Mouse (Mus musculus): ENCODE measurements around the gene Wdr24.
A peak's percentile ranks its signal among the peaks of the same experiment; 100 is the strongest.

The Wdr24 gene

DNA sequence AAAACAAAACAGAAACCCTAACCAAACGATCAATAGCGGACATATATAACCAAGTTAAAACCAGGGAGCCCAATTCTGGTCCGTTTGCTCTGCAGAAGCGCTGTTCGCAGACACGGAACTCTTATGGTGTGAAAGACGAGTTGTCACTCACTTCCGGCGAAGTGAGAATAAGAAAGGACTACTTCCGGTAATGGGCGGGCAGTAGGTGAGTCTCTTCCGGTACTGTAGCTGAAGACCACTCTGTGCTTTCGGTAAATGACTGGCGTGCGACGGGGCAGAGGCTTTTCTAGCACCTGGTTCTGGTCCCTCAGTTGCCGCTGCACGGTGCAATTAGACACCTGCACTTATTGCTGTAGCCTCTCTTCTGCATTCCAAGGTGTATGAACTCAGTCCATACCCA is at the start of gene Wdr24:
Gene Wdr24, plus strand, starts transcription at position 176 of the 400 bp plus-strand sequence.
- peak; percentile 71 to 72 for DNase-seq (ENCODE audit: low spot score in 2 of 2)

DNA sequence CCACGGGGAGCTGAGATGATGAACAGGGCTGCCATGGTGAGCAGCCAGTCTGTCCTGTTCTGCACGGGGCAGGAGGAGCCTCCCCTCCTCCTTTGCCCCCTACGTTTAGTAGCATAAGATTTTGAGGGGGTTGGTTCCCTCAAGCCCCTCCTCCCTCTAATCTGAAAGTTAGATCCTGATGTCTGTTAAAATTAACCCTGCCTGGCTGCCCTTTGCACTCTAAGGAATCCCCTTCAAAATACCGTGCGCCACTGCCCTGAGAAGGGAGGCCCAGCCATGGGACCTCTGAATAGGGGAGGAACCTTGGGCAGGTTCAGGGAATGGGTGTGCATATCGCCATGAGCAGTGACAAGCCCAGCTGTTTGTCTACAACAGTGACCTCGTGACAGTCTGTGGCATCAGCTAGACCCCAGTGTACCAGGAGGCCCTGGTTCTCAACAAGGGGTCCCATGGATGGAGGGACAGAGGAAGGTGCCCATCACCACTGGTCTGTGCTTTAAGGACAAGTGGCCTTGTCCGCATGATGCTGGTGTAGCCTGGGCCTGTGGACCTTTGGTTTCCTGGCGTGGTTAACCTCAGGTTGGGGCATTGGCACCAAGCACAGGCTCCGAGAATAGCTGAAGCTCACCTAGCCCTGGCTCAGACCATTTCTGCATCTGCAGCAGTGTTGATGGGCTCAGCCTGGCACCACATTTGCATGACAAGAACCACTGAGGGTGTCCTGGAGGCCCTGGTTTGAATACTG is 47.9 kb upstream of the Wdr24 start:
- no peak for DNase-seq (ENCODE audit: low spot score in 2 of 2)

DNA sequence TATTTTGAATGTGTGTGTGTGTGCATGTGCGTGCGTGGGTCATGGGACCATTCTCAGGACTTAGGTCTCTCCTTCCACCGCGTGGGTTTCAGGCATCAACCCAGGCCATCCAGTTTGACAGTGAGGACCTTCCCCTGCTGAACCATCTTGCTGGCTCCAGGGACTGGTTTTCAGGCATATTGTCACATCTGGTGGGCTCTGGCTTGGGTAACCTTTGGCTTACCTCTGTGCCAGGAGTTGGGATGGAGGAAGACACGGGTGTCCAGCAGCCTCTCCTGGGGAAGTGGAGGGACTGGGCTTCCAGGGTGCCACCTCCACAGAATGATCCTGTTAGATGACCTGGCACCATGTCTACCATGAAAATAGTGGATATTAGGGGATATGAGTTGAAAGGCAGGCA is 45.5 kb upstream of the Wdr24 start:
- no peak for DNase-seq (ENCODE audit: low spot score in 2 of 2)

- DNase-seq (ENCODE audit: low spot score in 2 of 2) = no peak
These were observed 42.1 kb upstream of the Wdr24 start for GRCm38 (mm10) chr17:25781339-25781738.

DNA sequence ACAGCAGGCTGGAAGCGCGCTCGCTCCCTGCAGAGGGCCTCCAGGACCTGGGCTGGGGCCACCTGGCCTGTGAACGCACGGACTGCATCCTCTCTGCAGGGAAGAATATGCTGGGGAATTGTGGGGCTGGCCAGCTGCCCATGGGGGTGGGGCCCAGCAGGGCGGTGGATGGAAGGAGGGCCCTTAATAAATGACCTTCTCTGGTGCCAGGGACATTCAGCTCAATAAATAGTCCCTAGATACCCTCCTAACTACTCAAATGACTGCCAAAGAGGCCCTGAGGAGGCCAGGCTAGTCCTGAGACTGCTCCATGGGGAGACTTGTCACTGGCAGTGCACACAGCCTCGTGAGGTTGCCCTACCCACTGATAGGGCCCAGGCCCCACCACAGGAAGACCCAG is 40.3 kb upstream of the Wdr24 start:
- DNase-seq (ENCODE audit: low spot score in 2 of 2) = no peak

DNA sequence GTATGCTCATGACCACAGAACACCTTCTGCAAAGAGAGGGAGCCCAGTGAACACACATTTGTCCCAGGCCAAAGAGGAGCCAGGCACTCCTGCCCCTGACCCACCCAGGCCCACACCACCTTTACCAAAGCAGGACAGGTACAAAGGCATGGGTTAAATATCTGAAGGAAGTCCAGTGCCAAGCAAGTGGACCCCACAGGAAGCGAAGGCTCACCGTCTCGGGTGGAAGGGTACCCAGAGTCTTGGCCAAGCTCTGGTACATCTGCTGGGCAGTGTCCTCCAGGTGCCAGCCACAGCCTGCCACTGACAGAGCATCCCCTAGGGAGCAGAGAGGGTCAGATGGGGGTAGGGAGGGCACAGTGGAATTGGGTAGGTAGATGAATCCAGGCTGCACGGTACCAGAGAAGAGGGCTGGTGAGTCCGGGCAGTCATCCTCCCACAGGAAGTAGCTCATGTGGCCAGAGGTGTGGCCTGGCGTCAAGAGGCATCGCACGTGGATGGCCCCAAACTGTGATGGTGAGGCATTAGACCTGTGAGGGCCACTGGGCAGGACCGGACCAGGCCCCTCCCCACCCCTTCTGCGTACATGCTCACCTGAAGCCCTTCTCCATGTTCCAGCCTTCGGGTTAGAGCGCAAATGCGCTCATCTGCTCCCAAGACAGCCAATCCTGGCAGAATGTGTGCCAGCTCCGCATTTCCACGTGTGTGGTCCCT is 39.4 kb upstream of the Wdr24 start:
- no peak for DNase-seq (ENCODE audit: low spot score in 2 of 2)

DNA sequence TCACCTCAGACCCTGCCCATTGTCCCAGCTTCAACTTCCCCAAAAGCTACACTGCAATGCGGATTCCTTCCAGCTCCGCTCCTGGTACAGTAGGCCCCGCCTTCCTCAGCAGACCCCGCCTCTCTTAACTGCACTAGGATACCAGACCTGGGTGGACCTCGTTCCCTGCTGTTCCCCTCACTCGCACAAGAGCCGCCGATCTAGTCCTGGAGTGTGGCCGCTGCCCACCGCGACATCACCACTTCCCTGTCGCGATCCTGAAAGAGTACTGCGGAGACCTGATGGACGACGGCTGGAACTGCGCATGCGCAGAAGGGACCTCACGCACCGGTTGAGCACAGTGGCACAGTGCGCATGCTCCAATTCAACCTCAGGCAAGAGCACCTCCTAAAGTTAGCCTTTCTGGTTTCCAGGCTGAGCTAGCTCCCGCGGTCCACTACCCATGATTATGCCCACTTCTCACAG is 38.1 kb upstream of the Wdr24 start, which contains the start of gene Haghl:
Gene Haghl, minus strand, starts transcription at position 393 of the 465 bp plus-strand sequence.
- DNase-seq (ENCODE audit: low spot score in 2 of 2) = peak; percentile 94

DNA sequence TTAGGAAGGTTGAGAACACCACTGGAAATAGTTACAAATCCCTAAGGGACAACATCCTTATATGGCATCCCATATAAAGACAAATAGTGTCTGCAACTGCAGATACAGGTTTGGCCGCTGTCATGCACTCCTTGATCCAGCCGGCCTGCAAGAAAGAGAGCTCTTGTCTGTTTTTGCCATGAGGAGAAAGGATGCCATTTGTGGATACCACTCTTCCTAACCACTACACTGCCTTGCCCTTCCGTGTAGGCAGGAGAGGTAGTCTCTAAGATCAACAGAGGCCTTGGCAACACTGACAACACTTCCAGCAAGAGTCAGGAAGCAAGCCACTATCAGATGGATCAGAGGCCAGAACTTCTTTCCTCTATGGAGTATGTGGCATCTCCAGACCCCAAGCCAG is 37.1 kb upstream of the Wdr24 start, which contains the start of gene Ccdc78:
Gene Ccdc78, plus strand, starts transcription at position 301 of the 400 bp plus-strand sequence.
- no peak for DNase-seq (ENCODE audit: low spot score in 2 of 2)

DNA sequence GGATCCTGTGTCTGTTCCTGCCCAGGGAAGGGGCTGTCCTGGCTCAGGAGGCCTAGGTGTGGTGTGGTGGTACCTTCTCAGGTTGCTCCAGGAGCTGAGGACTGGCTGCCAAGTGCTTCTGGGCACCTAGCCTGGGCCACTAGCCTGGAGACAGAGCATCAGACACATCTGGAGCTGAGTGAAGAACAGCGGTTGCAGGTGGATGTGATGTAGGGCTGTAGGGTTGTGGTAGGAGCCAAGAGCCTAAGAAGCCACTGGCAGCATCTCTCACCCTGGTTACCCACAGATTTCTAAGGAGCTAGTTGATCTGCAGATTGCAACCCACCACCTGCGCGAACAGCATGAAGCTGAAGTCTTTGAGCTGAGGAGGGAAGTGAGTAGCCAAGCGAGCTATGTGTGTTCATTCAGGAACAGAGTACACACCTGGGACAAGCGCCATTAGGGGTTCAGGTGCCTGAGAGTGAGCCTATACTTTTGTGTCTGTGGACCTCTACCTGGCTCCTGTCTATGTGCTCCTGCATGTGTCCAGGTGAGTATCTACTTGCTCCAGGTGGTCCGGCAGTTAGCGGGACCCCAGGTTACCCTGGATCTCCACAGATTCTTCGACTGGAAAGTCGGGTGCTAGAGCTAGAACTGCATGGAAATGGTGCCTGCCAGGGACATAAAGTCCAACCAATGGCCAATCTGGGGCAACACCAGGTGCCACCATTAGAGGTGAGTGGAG is 36.5 kb upstream of the Wdr24 start:
- DNase-seq (ENCODE audit: low spot score in 2 of 2) = no peak

GRCm38 (mm10) chr17:25791320-25791842 is 32.0 kb upstream of the Wdr24 start:
- no peak for DNase-seq (ENCODE audit: low spot score in 2 of 2)

- peak; percentile 81 to 84 for DNase-seq (ENCODE audit: low spot score in 2 of 2)
These were observed 31.4 kb upstream of the Wdr24 start for GRCm38 (mm10) chr17:25791843-25792527.

DNA sequence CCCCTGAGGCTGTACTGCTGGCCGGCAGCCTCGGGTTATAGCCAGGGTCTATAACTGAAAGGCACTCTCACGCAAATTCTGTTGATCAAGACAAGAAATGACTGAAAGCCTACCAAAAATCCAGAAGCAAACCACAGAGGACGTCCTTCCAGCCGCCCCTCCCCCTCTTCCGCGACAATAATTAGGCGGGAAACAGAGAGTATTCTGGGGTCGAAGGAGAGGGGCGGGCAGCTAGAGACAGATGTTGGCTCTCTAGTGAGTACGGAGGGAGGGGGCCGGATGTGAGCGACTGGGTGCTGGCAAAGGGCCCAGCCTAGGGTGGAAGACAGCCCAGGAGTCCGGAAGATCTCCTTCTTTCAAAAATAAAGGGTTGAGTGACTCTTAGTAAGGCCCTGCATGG is 30.8 kb upstream of the Wdr24 start, which contains the start of gene Fam173a:
Gene Fam173a, minus strand, starts transcription at position 287 of the 400 bp plus-strand sequence.
- peak; percentile 33 to 69 for DNase-seq (ENCODE audit: low spot score in 2 of 2)

DNA sequence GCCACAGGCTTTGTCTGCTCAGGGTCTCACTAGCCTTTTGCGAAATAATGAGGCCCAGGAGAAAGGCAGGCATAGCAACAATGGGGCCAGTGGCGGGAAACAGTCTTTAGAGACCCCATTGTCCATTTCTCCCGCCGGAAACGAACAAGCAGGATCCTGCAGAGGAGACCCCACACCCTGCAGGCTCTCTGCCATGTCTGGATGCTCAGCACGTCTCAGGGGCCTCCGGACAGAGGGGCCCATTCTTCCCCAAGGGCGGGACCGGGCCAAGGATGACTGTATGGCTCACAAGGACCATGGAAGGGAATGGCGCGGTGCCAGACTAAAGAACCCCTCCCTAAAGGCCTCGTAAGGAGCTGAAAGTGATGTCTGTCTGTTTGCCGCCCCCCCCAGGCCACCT is 29.2 kb upstream of the Wdr24 start:
- no peak for DNase-seq (ENCODE audit: low spot score in 2 of 2)

- DNase-seq (ENCODE audit: low spot score in 2 of 2) = no peak
These were observed 28.4 kb upstream of the Wdr24 start for GRCm38 (mm10) chr17:25794998-25795397.

DNA sequence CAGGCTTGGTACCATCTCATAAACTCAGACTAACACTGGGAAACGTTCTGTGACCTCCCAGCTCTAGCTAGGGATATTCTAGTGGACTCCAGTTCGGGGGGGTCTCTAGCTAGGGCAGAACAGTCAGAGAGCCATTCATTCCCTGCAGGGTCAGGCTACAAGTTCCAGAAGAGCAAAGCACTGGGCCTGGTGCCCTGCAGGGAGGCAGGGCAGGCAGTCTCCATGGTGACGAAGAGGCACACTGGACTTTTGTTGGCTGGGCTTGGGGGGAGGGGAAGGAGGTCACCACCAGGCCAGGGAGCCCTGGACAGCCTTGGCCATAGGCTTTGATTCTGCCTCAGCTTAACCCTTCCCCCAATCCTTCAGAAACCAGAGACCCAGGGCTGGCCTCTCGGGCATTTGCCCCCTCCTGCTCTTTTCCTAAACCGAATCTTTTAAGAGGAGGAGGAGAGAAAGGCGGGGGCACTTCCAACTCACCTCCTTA is 27.8 kb upstream of the Wdr24 start, which contains the start of gene AC134908.4:
Gene AC134908.4, minus strand, starts transcription at position 51 of the 484 bp plus-strand sequence.
- no peak for DNase-seq (ENCODE audit: low spot score in 2 of 2)

- no peak for DNase-seq (ENCODE audit: low spot score in 2 of 2)
These were observed 27.1 kb upstream of the Wdr24 start for GRCm38 (mm10) chr17:25796211-25796771.

GRCm38 (mm10) chr17:25796951-25797369 is 26.5 kb upstream of the Wdr24 start, which contains the start of gene Metrn:
TSS of gene Metrn (minus strand) at chr17:25797136.
- peak; percentile 76 to 84 for DNase-seq (ENCODE audit: low spot score in 2 of 2)

DNA sequence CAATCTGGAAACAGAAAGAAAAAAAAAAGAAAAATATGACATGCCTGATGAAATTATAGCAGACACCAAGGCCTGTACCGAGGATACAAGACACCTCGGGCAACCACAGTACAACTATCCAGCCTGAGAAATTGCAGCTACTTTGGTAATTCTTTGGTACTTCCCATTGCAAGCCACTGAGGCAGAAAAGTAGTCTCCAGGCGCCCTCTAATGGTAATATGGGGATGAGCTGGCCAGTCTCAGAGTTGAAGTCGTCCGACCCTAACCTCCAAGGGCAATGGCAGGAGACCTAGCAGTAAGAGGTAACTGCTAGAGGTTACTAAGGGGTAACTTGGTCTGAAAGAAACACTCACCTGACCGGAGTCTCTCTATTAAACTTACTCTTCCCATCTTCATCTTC is 22.4 kb upstream of the Wdr24 start:
- peak in 1 of 2 experiments; percentile 57 for DNase-seq (ENCODE audit: low spot score in 2 of 2)

- no peak for DNase-seq (ENCODE audit: low spot score in 2 of 2)
These were observed 20.5 kb upstream of the Wdr24 start for GRCm38 (mm10) chr17:25802825-25803517.

GRCm38 (mm10) chr17:25806507-25806906 is 16.9 kb upstream of the Wdr24 start:
- no peak for DNase-seq (ENCODE audit: low spot score in 2 of 2)
